Mouse (Mus musculus): ENCODE measurements around the gene Coa3.

Gene Coa3

DNA sequence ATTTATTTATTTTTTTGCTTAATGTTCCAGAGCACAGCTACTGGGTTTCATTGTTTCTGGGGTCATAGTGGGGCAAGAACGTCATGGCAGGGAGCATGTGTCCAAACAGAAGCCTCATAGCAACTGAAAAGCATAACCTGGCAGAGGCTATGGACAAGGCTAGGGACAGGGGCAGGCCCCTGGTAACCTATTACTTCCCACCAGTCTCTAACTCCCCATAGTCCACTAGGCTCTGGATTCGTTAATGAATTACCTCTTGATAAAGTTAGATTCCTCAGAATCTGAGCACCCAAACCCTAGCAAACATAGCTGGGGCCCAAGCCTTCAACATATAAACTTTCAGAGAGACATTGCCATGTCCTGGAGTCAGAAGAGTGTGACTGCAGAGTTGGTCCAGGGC, 27.9 kb downstream of the Coa3 start:
- DNase-seq, result peak; percentile 70

DNA sequence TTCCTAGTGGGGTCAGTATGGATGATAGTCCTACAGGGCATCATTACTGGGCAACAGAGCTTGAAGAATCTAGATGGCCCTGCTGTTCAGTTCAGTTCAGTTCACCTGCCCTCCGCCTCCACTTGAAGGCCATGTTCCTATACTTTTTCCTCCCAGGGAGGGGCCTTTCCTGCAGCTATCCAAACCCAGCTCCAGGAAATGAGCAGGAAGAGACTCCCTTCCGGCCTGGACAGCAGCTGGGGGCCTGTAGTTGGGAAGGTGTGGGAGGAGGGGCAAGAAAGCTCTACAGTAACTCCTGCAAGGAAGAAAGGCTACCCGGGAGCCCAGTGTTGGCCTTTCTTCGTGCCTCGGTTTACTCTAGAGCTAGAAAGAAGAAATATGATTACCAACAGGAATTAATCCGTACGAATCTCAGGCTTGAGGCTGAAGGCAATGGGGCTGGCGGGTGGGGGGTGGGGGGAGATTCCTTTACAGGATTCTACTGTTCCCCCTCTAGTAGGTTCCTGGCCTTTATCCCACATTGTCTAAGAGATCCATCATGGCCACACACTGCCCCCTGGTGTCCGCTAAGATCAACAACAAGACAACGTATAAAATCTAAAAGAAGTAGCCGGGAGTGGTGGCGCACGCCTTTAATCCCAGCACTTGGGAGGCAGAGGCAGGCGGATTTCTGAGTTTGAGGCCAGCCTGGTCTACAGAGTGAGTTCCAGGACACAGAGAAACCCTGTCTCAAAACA, 30.5 kb downstream of the Coa3 start:
- peak; percentile 80 for DNase-seq

DNA sequence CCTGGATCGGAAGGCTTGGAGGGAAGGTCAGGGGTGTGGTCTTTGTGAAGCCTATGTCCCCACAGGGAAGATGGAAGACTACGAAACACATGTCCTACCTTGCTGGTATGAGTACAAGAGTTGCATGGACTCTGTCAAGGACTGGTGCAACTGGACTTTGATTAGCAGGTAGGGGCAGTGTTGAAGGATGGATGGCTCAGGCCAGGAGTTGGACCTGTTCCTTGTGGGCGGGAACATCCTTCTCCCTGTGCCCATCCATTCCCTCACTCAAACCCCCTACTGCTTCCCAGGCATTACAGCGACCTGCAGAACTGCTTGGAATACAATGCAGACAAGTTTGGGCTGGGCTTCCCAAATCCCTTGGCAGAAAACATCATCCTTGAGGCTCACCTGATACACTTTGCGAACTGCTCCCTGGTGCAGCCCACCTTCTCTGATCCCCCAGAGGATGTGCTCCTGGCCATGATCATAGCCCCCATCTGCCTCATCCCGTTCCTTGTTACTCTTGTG, 31.3 kb downstream of the Coa3 start:
- DNase-seq, result peak; percentile 76

DNA sequence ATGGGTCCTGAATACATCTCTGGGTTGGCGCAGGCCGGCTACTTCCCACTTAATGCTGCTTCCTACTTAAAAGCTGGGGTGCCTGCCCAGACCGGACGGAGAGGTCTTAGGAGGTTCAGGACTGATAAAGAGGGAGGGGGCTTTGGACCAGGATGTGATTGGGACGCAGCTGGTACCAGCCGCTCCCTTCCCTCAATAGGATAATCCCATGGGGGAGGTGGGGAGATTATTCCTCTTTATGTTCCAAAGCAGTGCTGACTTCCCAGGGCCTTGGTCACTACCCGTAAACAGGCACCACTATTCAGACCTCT, 32.3 kb downstream of the Coa3 start:
- no peak for DNase-seq

DNA sequence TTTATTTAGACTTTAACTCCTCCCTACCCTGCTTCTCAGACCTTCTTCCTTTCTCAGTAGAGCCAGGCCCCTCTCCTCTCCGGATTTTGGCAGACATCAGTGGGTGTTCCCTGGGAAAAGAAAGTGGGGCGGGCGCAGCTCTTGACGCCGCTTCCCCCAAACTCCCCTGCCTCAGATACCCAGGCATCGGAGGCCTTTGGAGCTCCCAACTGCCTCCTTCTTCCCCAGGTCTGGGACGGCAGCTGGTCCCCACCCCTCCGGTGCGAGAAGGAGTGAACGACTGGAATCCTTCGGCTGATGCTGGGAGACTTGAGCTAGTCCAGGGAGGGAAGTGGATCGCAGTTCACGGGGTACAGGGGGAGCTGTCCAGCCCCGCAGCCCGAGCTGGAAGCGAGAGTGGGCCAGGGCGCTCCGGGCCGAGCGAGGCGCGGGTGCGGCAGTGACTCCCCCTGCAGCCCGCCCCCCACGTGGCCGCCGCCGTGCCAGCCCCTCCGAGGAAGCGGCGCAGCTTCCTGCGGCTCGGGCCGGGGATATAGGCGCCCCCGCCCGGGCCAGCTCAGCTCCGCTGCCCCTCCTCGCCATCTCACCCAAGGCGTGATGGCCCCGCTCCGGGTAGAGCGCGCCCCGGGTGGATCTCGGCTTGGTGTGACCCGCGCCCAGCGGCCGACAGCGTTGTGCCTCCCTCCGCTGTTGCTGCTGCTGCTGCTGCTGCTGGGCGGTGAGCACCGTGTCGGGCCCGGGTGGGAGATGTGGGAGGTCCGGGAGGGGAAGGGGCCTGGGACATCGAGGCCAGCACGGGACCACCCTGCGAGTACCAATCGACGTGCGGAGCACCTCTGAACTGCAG, 32.8 kb downstream of the Coa3 start, which contains the start of gene Ramp2:
Ramp2 (plus strand) TSS at position 174 of the 847 bp plus-strand sequence.
- peak; percentile 55 for DNase-seq

DNA sequence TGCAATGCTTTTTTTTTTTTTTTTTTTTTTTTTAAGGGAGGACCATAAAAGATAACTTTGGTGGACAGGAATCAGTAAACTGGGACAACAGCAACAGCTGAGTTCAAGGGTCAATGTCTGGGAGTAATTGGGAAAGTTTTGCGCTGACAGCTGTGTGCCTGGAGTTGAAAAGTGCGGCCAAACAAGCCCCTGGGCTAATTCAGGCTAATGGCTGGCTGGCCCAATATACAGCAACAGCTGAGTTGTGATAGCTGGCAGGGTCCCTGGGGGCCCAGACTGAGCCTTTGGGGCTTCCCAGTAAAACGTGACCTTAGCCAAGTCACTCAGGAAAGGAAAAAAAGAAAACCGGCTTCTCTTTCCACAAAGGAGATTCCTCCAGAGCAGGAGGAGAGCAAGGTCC, 33.8 kb downstream of the Coa3 start:
- peak; percentile 59 for DNase-seq

DNA sequence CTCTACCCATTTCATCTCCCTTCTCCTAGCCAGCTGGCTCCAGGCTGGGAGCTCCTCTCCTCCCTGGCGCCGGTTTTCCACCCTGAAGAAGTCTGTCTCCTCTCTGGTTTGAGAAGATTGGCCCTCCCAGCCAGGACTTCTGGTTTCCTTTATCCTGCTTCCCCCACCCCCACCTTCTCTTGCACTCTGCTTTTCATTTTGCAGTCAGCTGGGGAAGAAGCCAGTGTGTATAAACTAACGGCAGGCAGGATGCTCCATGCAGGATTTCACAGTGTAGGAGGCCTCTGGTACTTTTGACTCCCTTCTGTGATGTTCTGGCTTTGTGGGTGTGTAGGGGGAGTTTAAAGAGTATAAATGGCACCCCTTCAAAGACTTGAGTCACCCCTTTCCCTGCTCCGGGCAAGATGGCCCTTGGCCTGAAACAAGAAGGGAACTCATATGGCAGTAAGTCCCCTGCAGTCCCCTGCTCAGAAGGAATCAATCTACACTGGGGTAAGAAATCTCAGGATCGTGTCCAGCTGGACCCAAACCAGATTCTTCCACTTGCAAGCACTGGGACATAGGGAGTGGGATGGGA, 40.8 kb downstream of the Coa3 start:
- no peak for DNase-seq

DNA sequence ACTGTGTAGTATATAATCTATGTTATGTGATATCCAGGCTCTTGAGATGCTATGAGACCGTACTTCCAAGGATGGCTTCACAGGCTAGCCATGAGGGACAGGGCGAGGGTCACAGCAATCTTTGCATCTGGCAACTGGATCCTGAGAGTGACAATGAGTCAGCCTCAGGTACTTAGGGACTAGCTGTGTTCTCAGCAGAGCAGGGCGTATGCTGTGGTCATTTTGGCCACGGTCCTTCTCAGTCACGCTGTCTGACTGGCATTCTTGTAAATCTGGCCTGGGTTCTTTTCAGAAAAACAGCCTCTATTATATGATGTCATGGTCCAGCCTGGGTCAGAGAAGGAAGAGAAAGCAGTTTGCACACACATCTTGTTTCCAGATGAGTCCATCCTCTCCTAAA, 42.1 kb downstream of the Coa3 start:
- no peak for DNase-seq

DNA sequence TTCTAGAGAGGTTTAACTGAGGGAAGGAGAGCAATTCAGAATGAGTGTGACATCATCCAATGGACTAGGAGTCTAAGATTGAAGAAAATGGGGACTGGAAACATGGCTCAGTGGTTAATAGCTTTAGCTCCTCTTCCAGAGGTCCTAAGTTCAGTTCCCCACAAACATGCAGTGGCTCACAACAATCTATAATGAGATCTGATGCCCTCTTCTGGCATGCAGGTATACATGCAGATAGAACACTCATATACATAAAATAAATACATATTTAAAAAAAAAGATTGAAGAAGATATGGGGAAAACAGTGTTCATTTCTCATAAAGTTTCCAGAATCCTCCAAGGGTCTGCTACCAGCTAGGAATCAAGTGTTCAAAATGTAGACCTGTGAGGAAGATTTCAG, 43.5 kb downstream of the Coa3 start:
- no peak for DNase-seq

DNA sequence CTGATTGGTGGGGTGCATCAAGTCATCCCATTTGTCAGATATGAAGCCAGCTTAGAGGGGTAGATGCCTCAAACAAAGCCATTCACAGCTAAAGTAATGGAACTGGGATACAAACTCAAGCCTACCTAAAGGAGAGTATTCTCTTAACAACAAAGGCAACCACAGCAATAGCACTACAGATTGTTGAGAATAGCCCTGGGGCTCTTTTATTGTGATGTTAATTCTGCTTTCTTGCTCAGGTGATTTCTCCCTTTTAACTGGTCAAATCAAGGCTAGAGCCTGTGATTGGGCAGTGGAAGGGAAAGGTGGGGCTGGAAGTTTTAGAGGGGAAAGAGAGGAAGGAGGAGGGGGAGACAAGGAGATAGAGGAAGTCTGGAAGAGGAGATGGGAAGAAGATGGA, 44.8 kb downstream of the Coa3 start:
- no peak for DNase-seq

DNA sequence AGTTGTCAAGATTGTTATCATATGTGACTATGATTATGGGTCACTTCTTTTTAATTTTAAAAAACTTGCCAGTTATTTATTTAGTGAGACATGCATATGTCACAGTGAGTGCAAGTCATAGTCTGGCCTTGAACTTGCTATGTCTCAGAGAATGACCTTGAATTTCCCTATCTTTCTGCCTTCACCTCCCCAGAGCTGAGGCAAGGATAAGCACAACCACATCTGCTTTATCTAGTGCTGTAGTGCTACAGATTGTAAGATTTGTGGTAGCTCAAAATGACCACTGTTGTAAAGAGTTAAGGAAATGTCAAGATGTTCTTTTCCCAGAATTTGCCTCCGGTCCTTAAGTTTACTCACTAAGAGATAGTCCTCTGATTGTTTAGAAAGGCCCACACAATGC, 45.7 kb downstream of the Coa3 start:
- DNase-seq, result no peak

DNA sequence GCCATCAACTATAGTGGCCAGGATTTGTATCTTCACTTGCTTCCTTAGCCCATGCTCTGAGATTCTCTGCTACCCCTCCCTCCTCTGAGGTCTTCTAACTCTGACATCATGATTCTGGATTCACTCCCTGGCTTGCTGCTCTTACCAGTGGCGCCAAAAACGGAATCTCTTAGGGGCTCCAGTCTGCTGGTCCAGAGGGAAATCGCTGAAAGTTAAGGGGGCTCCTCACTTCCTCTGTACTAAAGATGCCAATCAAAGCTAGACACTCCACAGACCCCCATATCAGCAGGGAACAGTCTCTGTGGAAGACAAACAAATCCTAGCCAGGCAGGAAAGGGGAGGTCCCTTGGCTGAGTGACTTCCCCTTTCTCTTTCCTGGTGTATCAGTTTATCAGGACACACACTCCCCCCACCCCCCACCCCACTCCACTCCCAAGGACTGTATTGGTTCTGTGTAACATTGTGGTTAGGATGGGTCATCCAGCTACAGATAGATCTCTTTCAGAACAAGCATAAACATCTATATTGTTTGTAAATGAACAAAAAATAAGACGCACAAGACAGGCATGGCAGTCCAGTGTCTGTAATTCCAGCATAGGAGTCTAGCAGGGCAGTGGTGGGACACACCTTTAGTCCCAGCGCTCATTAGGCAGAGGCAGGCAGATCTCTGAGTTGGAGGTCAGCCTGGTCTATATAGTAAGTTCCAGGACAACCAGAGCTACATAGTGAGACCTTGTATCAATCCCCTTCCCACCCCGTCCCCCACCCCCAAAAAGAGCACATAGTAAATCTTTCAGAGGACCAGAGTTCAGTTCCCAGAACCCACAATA, 46.7 kb downstream of the Coa3 start:
- DNase-seq, result no peak

DNA sequence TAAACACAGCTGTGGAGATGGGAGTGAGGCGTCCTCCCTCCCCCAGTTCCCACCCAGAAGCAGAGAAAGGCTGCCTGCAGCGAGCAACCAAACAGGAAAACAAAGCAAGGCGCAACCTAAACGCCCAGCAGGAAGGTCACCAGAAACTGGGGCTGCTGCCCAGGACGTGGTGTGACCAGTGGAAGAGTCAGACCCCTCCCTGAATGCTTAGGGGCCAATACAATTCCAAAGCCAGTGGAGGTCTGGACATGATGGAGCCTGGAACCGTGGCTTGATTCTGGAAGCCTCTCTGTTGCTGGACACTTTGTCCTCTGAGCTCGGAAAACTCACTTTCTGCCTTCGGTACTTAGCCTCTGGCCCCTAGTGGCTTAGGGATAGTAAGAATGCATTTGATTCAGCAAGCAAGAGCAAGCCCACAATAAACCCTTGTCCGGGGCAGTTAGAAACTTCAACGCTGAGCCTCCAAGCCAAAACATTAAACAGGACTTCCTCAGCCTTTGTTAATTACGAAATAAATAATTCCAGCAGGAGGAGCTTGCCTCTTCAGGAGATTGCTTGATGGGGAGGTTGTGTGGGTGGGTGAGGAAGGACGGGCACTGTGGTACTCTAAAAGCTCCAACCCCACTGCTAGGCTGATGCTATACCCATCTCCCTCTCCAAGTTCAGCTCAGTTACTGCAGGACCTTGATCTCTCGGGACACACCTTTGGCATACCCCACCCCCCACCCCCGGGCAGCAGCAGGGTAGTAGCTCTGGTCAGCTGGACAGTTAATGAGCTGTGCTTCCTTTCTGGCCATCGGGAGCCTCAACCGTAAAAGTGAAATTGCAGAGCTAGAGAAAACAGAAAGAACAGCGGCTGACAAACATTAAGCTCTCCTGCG, 47.7 kb downstream of the Coa3 start:
- peak; percentile 82 for DNase-seq

DNA sequence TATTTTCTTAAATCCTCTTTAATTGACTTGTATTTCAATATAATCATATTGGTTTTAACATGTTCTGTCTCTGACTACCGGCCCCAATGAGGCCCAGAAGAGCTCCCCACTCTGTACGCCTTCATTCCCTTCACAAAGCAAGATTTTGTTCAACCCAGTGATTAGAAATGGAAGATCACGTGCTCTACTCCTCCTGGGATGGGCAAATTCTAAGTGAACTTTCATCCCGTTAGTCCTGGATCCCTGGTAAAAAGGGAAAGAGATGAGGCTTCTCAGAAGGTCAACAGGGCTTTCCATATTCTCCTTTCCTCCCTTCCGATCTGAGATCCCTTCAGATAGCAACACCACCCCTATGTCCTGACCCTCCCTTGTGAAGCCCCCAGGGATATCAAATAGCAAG, 48.4 kb downstream of the Coa3 start:
- peak; percentile 65 for DNase-seq

DNA sequence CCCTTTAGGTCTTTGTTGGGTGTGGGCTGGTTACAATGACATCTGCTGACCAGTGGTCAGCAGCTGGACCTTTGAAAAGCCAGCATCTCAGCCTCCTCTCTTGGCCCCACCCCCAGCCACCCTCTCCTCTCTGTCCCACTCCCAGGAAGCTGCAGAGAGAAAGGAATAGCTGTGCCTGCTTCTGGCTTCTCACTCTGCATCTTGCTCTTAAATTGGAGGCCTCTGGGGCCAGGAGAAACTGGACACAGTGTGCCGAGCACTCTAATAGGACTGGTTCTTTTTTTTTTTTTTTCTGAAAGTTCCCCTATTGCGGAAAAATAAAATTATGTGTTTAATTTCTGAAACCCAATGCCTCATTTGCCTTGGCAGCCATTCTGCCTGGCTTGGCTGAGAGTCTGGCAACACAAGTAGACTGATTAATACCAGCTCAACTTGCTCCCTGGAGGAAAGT, 48.8 kb downstream of the Coa3 start:
- DNase-seq, result no peak

DNA sequence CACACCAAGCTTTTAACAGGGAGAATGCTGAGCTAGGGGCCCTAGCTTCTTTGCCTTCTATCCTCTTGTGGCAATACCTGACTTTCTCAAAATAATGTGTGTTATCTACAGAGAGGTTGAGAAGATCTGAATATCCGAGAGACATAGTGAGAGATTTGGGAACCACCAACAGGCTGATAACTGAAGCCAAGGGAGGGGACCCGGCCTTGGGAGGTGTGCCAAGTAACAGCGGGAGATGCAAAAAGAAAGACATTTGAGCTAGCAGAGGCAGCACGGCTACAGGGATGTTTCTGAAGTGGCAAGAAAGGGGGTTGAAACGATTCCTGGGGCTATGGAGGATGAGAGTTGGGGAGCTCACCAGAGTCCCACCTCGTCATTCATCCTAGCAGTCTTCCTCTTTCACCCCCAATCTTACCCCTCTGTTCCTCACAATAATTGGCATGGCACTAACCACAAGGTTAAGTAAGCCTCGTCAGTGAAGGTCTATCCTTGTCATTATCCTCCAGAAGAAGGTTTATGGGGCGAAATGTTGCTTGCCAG, 49.5 kb downstream of the Coa3 start:
- DNase-seq, result no peak
